Mouse (Mus musculus) induced T-regulatory cell, adult 2 months (primary cell): ENCODE measurements around the gene Trub2.
"Not testable (repeated sequence)": the region's sequence is repeated elsewhere in the genome, so short reads cannot be mapped to it uniquely, and the experiment has no call there.

Source experiments
- DNase-seq: peaks from one replicate; pipeline ENCODE4 v3.0.0-alpha.2; 2012; ENCODE audit warnings: low read depth

The Trub2 gene

GRCm38 (mm10) chr2:29787937-29788681 lies at the start of gene Trub2:
TSS of gene Trub2 (minus strand) at chr2:29788502.
- DNase-seq: no peak

GRCm38 (mm10) chr2:29835391-29835899 lies 47.1 kb upstream of the Trub2 start:
- no peak for DNase-seq

GRCm38 (mm10) chr2:29833796-29834195 lies 45.5 kb upstream of the Trub2 start:
- DNase-seq: no peak

DNA sequence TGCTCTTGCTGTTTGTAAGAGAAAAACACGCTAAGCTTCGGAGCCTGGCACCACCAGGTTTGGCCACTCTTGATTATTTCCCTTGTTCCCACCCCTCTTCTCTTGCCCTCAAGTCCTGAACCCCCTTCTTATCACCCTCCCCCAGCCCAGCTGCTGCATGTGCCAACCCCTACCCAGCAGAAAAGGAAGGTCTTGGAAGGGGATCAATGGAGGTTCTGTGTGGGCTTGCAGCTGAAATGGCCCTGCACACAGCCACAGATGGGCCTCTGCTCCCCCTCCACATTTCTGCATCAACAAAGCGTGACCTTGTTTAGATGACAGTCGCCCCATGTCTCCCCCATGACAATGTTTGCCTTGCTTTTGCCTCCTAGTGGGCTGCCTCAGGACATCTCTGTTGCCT lies 42.8 kb upstream of the Trub2 start:
- DNase-seq: no peak

GRCm38 (mm10) chr2:29827709-29828024 lies 39.4 kb upstream of the Trub2 start:
- DNase-seq: no peak

DNA sequence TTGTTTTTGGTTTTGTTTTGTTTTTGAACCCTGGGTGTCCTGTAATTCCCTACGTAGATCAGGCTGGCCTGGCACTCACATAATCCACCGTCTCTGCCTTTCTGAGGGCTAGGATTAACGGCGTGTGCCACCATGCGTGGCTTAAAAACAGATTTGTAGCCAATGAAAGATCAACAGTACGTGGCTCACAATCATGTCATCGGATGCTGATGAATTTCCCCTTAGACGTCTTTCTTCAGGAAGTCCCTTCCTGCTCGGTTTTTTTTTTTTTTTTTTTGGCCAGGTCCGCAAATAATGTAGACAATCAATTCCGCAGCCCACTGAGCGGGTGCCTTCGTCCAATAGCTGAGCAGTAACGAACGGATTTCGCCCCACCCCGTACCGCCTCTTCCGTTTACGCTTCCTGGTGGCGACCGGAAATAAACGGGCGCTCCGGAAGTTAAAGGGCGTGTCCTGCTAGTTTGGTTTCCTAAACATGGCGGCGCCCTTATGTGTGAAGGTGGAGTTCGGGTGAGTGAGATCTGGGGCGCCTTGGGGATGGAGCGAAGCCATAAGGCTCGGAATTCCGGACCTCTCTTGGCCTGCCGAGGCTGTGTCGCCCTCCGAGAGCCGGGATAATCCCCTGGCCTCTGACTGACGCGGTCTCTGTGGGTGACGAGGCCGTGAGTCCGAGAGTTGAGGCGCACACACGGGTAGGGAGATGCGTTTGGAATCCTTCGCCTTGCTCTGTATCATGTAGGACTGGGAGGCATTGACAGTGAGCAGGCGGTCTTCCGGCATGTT lies 38.8 kb upstream of the Trub2 start:
- peak; percentile 99 for DNase-seq

DNA sequence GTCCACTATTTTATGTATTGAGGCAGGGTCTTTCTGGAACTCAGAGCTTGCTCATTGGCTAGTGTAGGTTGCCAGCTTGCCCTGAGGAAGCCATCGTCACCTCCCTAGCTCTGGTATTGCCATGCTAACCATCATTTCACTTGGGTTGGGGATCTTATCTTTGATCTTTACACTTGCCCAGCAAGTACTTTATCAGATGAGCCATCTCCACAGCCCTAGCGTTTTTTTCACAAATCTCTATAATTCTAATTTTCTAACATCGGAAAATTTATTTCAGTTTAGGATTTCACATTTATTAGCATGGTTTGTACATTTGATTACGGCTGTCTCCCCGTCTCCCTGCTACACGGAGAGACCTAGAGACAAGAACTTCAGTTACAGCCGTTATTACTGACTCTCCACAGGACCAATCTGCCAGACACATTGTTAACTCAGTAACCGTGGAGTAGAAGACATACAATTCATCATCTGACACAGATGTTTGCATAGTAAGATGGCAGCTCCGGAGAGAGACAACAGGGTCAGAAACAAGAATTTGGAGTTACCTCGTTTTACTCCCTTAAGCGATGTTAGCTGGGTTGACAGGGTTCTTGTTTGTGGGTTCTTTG lies 38.1 kb upstream of the Trub2 start:
- no peak for DNase-seq

DNA sequence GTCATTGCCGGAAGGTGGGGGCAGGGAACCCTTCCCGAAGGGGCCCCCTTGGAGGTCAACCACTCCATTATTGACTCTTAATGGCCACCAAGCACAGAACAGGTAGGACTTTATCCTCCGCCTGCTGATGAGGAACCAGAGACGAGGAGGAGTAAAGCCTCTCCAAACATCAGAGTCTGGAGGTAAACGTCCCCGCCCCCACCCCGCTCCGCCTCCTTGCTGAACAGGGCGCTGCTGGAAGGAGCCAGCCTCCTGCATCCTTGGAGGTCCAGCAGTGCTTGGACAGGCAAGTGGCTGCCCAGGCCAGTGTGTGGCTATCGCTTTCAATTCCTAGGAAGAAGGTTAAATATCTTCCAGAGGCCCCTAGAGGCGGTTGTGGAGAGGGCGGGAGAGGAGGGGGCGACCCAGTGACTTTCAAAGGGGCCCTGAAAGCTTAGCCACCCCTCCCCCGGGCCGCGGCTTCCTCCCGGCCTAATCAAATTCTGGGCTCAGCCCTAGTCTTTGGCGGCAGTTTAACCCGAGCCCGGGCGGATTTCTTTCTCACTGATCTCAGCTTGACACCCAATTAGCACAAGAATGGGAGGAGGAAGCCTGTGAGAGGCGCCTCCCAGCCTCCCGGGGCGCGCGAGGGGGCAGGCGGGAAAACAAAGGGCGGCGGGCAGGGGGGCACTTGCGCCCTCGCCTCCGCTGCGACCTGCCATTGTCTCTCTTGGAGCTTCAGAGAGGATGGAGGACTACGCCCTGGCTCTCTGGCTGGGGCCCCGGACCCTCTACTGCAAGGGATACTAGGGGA lies 31.9 kb upstream of the Trub2 start, which contains the start of gene Urm1:
Gene Urm1 (plus strand): TSS at position 51 of the 793 bp plus-strand sequence.
- peak; percentile 70 for DNase-seq

- DNase-seq: no peak
These were observed 31.1 kb upstream of the Trub2 start for GRCm38 (mm10) chr2:29819363-29819762.

- peak; percentile 89 for DNase-seq
These were observed 29.3 kb upstream of the Trub2 start for GRCm38 (mm10) chr2:29817426-29818232.

GRCm38 (mm10) chr2:29815678-29816371 lies 27.5 kb upstream of the Trub2 start:
- no peak for DNase-seq

GRCm38 (mm10) chr2:29803400-29803831 lies 15.1 kb upstream of the Trub2 start:
- peak; percentile 56 for DNase-seq

GRCm38 (mm10) chr2:29802827-29803201 lies 14.5 kb upstream of the Trub2 start:
- no peak for DNase-seq

- DNase-seq: peak; percentile 93
These were observed 13.9 kb upstream of the Trub2 start, which contains the start of gene Slc27a4 for GRCm38 (mm10) chr2:29802075-29802826. TSS of gene Slc27a4 (plus strand) at chr2:29802634.

GRCm38 (mm10) chr2:29792772-29793487 lies 4.6 kb upstream of the Trub2 start:
- DNase-seq: no peak

DNA sequence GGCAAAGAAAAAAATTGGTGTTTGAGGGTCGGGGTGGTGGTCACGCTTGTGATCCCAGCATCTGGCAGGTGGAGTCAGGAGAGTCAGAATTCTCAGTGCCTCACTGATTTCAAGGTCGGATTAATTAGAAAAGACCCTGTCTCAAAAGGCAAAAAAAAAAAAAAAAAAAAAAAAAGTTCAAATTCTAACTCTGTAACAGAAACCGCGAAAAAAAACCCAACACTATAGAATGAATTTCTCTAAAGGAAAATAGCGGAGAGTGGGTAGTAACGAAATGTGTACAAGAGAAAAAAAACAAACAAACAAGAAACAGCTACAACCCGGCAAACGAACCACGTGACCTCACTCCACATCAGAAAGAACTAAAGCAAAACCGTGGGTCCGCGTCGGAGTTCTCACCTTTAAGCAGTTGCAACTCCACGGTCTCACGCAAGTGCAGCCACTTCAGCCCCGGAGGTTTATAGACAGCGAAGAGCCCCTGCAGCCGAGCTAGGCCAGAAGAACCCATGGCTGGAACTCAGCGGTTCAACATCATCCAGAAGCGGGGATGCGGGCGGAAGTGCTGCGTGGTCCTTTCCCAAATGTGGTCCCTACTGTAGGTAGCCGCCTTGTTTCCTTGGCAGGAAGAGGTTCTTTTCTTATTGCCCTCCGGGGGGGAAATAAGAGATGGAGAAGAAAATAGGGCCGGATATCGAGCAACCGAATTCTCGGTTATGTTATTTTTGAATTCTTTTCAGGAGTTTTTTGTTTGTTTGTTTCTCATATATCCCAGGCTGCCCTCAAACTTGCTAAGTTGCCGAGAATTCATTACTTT lies 991 bp downstream of the Trub2 start, which contains the start of gene Coq4:
Gene Coq4 (plus strand): TSS at position 390 of the 814 bp plus-strand sequence.
- DNase-seq: peak; percentile 98

DNA sequence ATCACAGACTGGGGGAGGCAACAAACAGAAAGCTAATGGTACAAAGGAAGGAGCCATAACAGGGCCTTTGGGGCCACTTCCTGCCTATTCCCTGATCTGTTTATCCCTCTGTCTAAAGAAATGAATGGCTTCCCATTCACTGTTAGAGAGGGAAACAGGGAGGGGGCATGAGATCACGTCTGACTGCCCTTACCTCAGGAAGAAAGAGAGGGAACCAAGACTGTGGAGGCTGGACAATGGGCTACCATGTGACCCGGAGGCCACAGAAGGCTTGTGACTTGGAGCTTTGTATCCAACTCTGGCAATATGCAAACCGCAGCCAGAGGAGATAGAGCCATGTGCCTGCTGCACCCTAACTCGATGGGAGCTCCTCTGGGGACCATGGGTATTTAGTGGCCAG lies 4.0 kb downstream of the Trub2 start:
- no peak for DNase-seq

GRCm38 (mm10) chr2:29781256-29781655 lies 7.0 kb downstream of the Trub2 start:
- DNase-seq: not testable (repeated sequence)
